Comparison of ENCODE assay signal across 17 mouse cellular contexts in the genomic region with DNA sequence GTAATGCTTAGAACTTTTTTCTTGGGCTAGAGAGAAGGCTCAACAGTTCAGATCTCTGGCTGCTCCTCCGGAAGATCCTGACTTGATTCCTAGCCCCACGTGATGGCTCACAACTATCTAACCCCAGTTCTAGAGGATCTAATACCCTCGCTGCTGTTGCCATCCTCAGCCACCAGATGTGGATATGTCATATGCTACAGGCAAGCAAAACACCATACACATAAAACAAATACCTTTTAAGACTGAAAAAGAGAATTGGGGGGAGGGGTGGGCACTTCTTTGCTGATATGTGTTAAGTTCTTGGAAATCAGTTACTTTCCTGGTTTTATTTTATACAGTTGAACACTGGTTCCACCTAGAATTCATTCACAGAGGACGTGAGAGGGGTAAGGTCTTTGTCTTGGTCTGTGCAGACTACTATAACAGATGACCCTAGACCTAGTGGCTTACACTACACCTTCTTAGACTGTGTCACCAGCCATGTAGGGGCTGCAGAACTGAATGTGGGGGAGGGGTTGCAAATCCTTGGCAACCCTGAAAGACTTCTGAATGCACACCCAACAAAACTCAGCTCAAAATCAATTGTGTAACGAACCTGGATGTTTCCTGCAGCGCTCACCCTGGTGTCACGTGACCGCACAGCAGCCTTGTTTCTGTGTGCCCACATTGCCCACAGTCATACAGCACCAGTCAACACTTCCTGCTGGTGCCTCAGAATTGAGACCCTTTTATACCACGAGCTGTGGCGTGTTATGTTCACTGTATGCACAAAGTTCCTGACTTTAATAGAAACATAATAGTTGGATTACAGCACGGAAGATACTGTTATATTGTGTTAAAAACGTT. TPM values are rescaled to one million over a fixed set of nuclear protein-coding genes. Genes with fewer than 3 reads are reported as not detected.
DNase-seq lines count a peak whose midpoint lies in the region; ATAC-seq lines count a peak whose summit lies in the region.
"Had no signal": no experiment of that assay in that cellular context is flagged by ENCODE, and none has a peak within 500 bp of the region (broad histone marks: within the 10 kb centered on the region; RNA-seq: fewer than 3 reads in every experiment).

No protein-coding gene starts in this region.

- DNase-seq in lung, postnatal 10 days, result no peak
- peak; percentile 89 for DNase-seq in T-cell, adult 2 months (ENCODE audit: low spot score)
- peak; percentile 82 to 90 for DNase-seq in thymus, postnatal 10 days (ENCODE audit: low spot score in 2 of 2)
- DNase-seq in midbrain, embryonic 10.5 days (ENCODE audit: low spot score), result no peak
- no peak for DNase-seq in adrenal gland, adult (ENCODE audit: inconsistent age in 2 of 2, low spot score in 1 of 2)
- no peak for DNase-seq in adrenal gland, adult 18-20 months (ENCODE audit: low spot score in 2 of 2)
- DNase-seq: cerebellum, adult 11-12 months; kidney, adult 8-10 months had no signal

- no peak overlapping the region for H3K27ac ChIP-seq in lung, embryonic 15.5 days
- H3K27ac ChIP-seq in midbrain, embryonic 10.5 days (replicated peaks), result no peak overlapping the region
- H3K27ac ChIP-seq: embryonic facial prominence, embryonic 15.5 days; heart, embryonic 15.5 days; limb, embryonic 13.5 days; midbrain, embryonic 13.5 days had no signal

- WGBS in lung, embryonic 15.5 days, result 77% methylated on average over 12 of the region's 12 CpGs
- 89% methylated on average over 12 of the region's 12 CpGs for WGBS in midbrain, embryonic 10.5 days

- H3K9me3 ChIP-seq in lung, embryonic 15.5 days, result no peaks in the 10 kb centered on the region
- peaks cover 7% of the 10 kb centered on the region for H3K9me3 ChIP-seq in megakaryocyte, embryonic 14.5 days
- peaks cover 5% of the 10 kb centered on the region; the same call in 1 of the 2 replicates for H3K9me3 ChIP-seq in midbrain, embryonic 10.5 days (replicated peaks)
- H3K9me3 ChIP-seq: embryonic facial prominence, embryonic 15.5 days; G1E; limb, embryonic 13.5 days had no signal

- H3K36me3 ChIP-seq in lung, embryonic 15.5 days, result no peaks in the 10 kb centered on the region
- H3K36me3 ChIP-seq in megakaryocyte, embryonic 14.5 days (replicated peaks; ENCODE audit: low read length), result no peaks in the 10 kb centered on the region
- H3K36me3 ChIP-seq in midbrain, embryonic 10.5 days, result no peaks in the 10 kb centered on the region
- H3K36me3 ChIP-seq: embryonic facial prominence, embryonic 15.5 days; G1E; heart, embryonic 15.5 days; limb, embryonic 13.5 days; midbrain, embryonic 13.5 days had no signal

- H3K27me3 ChIP-seq in lung, embryonic 15.5 days, result no peaks in the 10 kb centered on the region
- H3K27me3 ChIP-seq in megakaryocyte, embryonic 14.5 days (replicated peaks), result no peaks in the 10 kb centered on the region
- no peaks in the 10 kb centered on the region for H3K27me3 ChIP-seq in midbrain, embryonic 10.5 days (ENCODE audit: low read depth, poor library complexity, severe bottlenecking)
- H3K27me3 ChIP-seq: embryonic facial prominence, embryonic 15.5 days; limb, embryonic 13.5 days; midbrain, embryonic 13.5 days had no signal

- 0 out of 2 replicates have a peak, but pooled peaks have one; percentile 54 for ATAC-seq in lung, embryonic 15.5 days (ENCODE audit: borderline replicate concordance, extremely low read depth, low FRiP score, low TSS enrichment)
- ATAC-seq: midbrain, embryonic 13.5 days had no signal

- no peak overlapping the region for H3K9ac ChIP-seq in lung, embryonic 15.5 days
- H3K9ac ChIP-seq: embryonic facial prominence, embryonic 15.5 days; heart, embryonic 15.5 days; limb, embryonic 13.5 days; midbrain, embryonic 13.5 days had no signal

- H3K4me1 ChIP-seq in lung, embryonic 15.5 days, result 0 out of 2 replicates have a peak, but pooled peaks cover 4% of the 10 kb centered on the region
- peaks cover 53% of the 10 kb centered on the region for H3K4me1 ChIP-seq in megakaryocyte, embryonic 14.5 days
- H3K4me1 ChIP-seq in midbrain, embryonic 10.5 days, result peaks cover 6% of the 10 kb centered on the region

- no peak overlapping the region for H3K4me3 ChIP-seq in lung, embryonic 15.5 days
- H3K4me3 ChIP-seq in megakaryocyte, embryonic 14.5 days (replicated peaks), result peak overlapping the region; percentile 76
- no peak overlapping the region for H3K4me3 ChIP-seq in midbrain, embryonic 10.5 days
- H3K4me3 ChIP-seq: embryonic facial prominence, embryonic 15.5 days; heart, embryonic 15.5 days; limb, embryonic 13.5 days; midbrain, embryonic 13.5 days had no signal

- no peak overlapping the region for H3K4me2 ChIP-seq in lung, embryonic 15.5 days
- H3K4me2 ChIP-seq: embryonic facial prominence, embryonic 15.5 days; heart, embryonic 15.5 days; limb, embryonic 13.5 days; midbrain, embryonic 13.5 days had no signal

RNA-seq across cellular contexts. Expression of gene Zfp957, which starts 3.9 kb away (rescaled TPM):
- polyA plus RNA-seq in lung, embryonic 15.5 days (2015; fragmentation: Nextera tagmentation; extraction: Ambion mirVana), result not detected in 2 replicates
- polyA plus RNA-seq in megakaryocyte, embryonic 14.5 days (2012; ENCODE audit: insufficient read depth, low replicate concordance), result not detected in 2 replicates
- polyA plus RNA-seq in midbrain, embryonic 10.5 days (2016; fragmentation: Nextera tagmentation; extraction: Ambion mirVana), result not detected in 2 replicates
- total RNA-seq in adrenal gland, adult 18-20 months (2021), result not detected
- total RNA-seq: G1E; layer of hippocampus, postnatal 10 days had no signal
- polyA plus RNA-seq: embryonic facial prominence, embryonic 15.5 days; G1E; heart, embryonic 15.5 days; limb, embryonic 13.5 days; midbrain, embryonic 13.5 days; small intestine, adult 2 months had no signal

RNA-seq across cellular contexts. Expression of gene Rgcc, which starts 58.2 kb away (rescaled TPM):
- polyA plus RNA-seq in lung, embryonic 15.5 days (2015; fragmentation: Nextera tagmentation; extraction: Ambion mirVana), result 144 and 154 TPM in 2 replicates
- polyA plus RNA-seq in megakaryocyte, embryonic 14.5 days (2012; ENCODE audit: insufficient read depth, low replicate concordance), result 19.5 and 68.5 TPM in 2 replicates
- polyA plus RNA-seq in midbrain, embryonic 10.5 days (2016; fragmentation: Nextera tagmentation; extraction: Ambion mirVana), result 16.1 and 18.7 TPM in 2 replicates
- total RNA-seq in adrenal gland, adult 18-20 months (2021), result 100 to 1,000 TPM; 152 to 273 TPM
- total RNA-seq: G1E had no signal
- polyA plus RNA-seq: G1E had no signal

Comparison
In these comparisons a context has a peak if more than half of its experiments do, and no peak if none do; other contexts are left out.
1. DNase-seq: peak in T-cell, adult 2 months (single experiment) and thymus, postnatal 10 days (2 of 2); none in lung, postnatal 10 days (single experiment), midbrain, embryonic 10.5 days (single experiment), adrenal gland, adult (0 of 2) and adrenal gland, adult 18-20 months (0 of 2).